Mouse (Mus musculus): ENCODE measurements around the gene Sel1l. TPM values are rescaled to one million over a fixed set of nuclear protein-coding genes. Genes with fewer than 3 reads are reported as not detected.

Gene Sel1l
- total RNA-seq, 2 experiments from 2014 or later = 130 to 147 TPM

DNA sequence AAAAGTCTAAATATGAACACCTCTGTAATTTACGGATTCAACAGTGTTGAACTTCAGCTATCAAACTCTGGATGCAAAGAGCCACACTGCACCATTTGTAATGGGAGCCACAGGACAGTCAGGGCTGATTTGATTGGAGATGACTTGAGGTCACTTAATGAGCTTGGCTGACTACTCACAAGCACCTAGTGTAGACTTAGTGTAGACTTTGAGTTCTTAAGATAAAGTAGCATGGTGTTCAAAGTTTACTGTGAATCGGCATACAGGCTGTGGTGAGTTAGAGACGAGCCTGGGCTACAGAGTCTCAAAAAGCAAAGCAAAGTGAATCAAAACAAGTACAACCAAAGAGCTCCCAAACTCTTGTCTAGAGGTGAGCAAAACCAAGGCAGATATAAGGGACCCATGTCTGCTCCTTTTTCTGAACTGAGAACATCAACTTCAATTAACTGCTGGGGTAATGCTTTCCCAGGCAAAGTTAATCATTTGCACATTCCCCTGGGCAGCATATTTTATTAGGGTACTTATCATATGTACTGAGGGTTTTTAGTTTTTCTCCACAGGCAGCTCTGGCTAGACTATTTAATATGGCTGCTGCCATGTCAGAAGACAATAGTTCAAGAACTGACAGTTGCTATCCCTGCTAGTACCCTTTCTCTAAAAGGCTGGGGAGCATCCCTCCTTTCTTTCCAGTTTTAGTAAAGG is 15.6 kb downstream of the Sel1l start:
- intact Hi-C loops (cut with DNase I) = no loop called here
- no peak for DNase-seq (ENCODE audit: low spot score in 2 of 2)

DNA sequence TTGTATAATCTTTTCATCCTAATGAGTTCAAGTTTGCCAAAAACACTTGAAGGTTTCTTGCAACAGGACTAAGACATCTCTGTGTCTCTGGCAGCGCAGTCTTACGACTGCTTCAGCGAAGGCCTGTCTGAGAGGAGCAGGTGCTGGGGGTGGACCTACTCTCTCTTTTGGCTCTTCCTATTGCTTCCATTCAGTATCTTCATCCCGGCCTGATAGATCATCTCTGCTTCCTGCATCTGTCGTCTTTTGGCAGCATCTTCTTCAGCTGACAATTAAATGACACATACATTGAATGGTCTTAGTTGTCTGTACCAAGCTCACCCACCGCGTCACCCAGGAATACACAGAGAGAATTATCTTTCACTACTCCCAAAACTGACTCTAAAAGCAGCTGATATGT is 17.5 kb downstream of the Sel1l start:
- intact Hi-C loops (cut with DNase I) = no loop called here
- DNase-seq (ENCODE audit: low spot score in 2 of 2) = no peak

DNA sequence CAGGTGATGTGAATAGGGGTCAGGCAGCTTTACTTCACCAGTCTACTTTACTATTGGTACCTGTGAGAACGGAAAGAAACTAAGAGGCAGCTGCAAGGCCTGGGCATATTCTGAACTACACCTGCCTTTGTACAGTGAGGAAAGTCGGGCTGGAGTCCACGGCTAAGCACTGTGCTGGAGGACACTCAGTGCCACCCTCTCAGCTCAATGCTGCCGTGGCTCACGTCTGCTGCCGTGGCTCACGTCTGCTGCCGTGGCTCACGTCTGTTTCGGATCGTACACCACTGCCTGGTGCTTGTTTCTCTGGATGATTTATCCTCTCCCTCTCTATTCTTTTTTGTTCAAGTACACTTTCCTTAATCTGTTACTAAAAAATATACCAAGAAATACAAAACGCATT is 28.5 kb downstream of the Sel1l start:
- no peak for DNase-seq (ENCODE audit: low spot score in 2 of 2)
- intact Hi-C loops (cut with DNase I) = no loop called here

DNA sequence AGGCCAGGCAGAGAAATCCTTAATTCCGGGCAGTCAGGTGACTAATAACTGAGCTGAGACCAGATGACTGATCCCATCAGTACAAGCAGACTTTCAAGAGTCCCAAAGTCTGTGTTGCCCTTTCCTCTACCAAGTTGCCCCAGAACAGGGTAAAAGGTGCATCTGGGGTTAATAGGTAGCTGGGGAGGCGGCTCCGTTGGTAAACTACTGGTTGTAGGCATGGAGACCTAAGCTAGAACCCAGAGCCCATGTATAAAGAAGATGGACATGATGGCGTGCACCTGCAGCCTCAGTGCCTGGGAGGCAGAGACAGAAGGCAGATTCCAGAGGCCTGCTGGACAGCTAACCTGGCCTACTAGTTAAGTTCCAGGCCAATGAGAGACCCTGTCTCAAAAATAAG is 30.2 kb downstream of the Sel1l start:
- DNase-seq (ENCODE audit: low spot score in 2 of 2) = no peak
- intact Hi-C loops (cut with DNase I) = no loop called here

DNA sequence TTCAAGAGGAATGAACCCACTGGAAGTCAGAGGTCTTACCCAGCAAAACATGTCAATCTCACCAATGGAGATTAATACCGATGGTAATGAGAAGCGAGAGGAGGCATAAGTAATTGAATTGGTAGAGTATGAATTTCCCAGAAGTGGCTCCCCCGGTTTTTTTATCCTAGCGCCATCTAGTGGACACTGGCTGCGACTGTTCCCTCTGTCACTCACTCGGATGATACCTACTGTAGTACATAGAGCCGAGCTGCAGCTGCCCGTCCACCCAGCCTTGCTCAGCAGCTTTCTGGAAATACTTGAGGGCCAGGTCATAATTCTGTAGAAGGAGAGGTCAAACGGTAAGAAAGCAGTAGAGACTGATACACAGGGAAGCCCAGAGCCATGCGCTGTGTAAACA is 33.0 kb downstream of the Sel1l start:
- intact Hi-C loops (cut with DNase I) = no loop called here
- DNase-seq (ENCODE audit: low spot score in 2 of 2) = peak; percentile 54 to 60

DNA sequence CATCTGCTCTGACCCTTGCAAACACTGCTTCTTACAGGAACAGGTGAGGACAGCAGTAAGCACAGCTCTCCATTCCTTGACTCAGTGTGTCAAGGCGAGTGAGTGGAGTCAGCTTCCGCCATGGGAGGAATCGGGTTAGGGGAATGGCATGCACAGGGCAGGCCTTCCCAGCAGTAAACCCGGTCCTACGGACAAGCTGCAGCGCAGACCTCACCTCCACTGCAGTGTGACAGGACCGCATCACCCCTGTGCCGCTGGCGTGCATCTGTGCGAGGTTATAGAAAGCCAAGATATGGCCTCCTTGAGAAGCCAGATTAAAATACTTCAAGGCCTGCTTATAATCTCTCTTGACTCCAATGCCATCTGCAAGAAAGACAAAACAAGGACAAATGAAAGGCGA is 33.4 kb downstream of the Sel1l start:
- intact Hi-C loops (cut with DNase I) = no loop called here
- DNase-seq (ENCODE audit: low spot score in 2 of 2) = no peak

DNA sequence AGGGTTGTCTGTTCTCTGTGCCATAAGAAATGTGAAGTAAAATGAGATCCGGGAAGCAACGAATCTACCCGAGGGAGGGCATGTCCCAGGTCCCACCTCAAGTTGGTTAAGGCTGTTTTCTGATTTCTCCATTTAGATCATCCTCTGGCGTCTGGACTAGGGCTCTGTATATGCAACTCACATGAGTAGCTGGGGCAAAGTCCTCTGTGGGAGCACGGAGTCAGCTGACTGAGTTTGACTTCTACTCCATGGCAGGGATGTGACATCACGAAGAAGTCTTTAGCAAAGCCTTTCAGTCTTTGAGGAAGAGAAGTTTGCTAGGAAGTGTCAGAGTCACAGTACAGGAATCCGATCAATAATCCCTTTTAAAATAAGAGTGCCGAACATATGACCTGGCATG is 40.0 kb downstream of the Sel1l start:
- intact Hi-C loops (cut with DNase I) = no loop called here
- DNase-seq (ENCODE audit: low spot score in 2 of 2) = no peak

DNA sequence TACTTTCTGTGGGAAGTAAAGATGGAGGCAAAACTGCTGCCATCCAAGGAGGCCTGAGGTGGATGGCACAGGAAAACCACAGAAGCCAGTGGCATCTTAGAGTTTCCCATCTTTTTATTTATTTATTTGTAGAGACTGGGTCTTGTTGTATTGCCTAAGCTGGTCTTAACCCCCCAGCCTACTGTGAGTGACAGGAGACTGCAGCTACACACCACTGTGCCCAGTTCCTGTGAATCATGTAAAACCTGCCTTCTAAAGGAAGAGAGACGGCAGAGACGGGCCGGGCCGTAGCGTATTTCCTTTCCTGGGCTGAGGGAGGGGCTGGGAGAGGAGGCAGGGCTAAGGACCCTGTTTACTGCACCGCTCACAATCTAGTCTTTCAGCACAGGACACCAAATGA is 41.2 kb downstream of the Sel1l start:
- intact Hi-C loops (cut with DNase I) = no loop called here
- DNase-seq (ENCODE audit: low spot score in 2 of 2) = no peak

DNA sequence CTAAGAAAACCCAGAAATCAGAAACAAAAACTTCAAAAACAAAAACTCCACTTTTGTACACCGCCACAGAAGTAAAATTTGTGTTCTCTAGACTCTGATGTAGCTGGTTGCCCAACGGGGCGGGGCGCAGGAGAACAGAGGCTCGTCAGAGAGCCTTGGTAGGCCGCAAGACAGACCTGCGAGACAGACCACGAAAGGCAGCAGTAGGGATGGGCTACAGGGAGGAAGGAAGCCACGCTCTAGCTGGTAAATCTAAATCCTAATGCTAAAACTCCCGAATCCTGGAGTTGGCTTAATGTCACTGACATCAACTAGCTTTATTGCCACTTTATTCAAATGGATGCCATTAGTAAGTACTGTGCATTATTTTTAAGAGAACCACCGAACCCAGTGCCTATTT is 41.9 kb downstream of the Sel1l start:
- no peak for DNase-seq (ENCODE audit: low spot score in 2 of 2)
- intact Hi-C loops (cut with DNase I) = no loop called here

DNA sequence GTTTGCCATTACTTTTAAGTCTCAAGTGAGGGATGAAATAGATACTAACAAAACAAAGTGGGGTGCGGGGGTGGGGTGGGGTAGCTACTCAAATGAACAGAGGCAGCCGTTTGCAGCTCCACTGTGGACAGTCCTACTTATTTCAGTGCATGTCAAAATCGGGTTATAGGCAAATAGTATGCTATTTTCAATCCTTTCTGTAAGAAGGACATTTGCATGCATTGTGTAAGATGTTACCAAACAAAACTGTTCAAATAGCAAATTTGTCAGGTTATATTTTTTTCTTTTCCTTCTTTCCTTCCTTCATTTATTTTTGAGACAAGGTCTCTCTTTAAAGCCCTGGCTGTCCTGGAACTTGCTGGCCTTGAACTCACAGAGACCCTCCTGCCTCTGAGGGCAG is 44.7 kb downstream of the Sel1l start:
- intact Hi-C loops (cut with DNase I) = loop anchor here (5.0 kb wide), 1 partner anchor 402 kb away; no protein-coding TSS in a partner anchor
- no peak for DNase-seq (ENCODE audit: low spot score in 2 of 2)

DNA sequence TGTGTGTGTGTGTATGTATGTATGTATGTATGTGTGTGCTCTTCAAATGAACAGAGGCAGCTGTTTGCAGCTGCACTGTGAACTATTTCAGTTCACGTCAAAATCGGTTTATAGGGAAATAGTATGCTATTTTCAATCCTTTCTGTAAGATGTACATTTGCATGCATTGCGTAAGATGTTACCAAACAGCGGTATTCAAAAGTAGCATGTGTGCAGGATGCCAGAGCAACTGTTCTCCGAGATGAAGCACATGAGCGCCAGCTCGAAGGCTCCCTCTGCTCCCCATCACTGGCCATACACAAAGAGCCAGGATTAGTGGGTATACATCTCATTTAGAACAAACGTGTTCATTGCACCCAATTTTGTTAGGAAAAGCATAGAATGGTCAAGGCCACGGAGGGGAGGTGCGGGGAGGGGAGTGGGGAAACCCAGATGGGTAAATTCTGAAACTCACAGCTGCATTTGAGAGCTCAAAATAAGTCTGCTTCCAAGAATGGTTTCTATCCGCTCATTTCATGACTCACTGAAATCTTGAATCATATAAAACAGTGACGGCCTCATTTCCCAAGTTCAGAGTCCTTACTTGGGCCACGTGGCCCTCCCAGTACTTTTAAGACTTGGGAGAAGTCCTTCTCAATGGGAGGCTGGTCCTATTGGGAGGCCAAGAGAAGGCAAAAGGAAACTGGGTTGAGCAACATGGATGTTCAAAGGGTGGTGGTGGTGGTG is 45.6 kb downstream of the Sel1l start:
- DNase-seq (ENCODE audit: low spot score in 2 of 2) = peak; percentile 40 to 79
- intact Hi-C loops (cut with DNase I) = loop anchor here (5.0 kb wide), 1 partner anchor 401 kb away; no protein-coding TSS in a partner anchor

DNA sequence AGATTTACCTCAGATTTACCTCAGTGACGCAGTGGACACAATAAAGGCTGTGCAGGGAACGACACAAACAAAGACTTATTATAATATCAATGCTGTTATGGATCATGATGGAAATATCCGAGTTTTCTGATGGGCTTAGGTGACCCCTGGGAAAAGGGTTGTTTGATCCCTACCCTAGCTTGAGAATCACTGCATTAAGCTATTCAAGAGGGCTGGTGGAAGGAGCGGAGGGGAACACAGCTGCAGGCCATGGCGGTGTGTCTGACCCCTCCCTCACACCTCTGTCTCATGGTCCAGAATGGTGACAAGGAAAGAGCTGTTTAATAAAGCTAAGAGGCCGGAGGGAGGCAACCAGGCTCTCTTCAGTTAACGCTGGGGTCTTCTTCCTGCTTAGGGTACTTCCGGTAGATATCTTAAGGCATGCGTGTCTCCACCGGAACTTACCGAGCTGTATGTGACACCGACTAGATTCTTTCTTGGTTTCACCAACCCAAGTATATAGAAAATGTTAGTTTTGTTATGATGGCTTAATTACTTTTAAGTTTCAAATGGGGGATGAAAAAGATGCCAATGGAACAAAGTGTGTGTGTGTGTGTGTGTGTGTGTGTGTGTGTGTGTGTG is 46.3 kb downstream of the Sel1l start:
- intact Hi-C loops (cut with DNase I) = loop anchor here (5.0 kb wide), 1 partner anchor 400 kb away; no protein-coding TSS in a partner anchor
- DNase-seq (ENCODE audit: low spot score in 2 of 2) = no peak

DNA sequence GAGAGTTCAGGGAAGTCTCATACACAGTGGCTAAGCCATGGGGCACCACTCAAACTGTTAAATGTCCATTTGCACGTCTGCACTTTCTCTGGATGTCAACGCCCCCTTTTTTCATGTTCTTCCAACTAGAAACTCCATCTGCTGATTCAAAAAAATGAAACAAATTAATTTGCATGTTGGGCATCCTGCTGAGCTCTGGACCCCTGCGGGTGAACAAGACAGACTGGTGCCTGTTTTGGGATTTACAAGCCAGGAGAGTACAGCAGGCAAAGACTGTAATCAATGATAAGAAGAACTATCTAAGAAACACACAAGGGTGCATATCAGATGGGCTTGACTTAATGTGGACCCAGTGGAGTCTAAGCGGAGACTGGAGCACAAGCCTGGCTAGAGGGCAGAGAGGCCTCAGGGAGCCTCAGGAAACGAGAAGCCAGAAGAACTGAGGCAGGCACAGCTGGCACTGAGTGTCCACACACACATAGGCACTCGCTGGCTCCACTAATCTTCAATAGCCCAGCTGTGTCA is 48.0 kb downstream of the Sel1l start:
- intact Hi-C loops (cut with DNase I) = loop anchor here (5.0 kb wide), 1 partner anchor 399 kb away; no protein-coding TSS in a partner anchor
- DNase-seq (ENCODE audit: low spot score in 2 of 2) = no peak

DNA sequence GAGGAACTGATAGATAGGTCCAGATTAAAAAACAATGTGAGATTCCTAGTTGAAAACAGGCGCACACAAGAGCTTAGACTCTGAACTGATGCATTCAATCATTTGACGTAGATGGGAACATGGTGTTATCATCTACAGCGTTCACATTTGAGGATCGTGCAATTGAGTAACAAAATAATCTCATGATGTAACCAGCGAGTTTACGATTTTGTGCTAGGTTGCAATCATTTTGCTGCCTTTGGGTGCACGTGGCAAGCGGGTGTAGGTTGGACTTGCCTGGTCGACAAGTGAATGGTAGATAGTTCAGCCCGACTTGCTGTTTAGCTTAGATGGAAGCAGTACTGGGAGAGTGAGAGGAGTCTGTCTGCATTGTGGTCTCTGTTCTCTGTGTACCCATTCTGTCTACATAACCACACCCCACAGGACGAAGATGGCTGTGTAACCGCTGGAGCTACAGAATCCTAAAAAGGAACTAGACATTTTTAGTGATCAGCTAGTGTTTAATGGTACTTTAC is 49.1 kb downstream of the Sel1l start:
- no peak for DNase-seq (ENCODE audit: low spot score in 2 of 2)
- intact Hi-C loops (cut with DNase I) = loop anchor here (5.0 kb wide), 1 partner anchor 398 kb away; no protein-coding TSS in a partner anchor

DNA sequence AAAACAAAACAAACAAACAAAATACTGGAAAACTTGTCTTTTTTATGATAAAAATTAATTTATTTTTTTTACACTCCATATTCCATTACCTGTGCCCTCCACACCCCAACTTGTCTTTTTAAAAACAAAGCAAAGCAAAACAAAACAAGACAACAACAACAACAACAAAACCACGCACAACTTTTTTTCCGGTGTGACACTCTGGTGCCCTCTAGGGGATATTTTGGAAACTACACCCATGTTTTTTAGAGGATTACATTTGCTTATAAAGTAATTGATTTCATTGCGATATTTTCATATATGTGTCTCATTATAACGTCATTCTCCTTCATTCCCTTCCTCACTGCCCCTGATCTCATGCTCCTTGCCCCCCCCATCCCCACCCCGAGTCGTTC is 49.6 kb downstream of the Sel1l start:
- intact Hi-C loops (cut with DNase I) = no loop called here
- DNase-seq (ENCODE audit: low spot score in 2 of 2) = peak in 1 of 2 experiments; percentile 54

DNA sequence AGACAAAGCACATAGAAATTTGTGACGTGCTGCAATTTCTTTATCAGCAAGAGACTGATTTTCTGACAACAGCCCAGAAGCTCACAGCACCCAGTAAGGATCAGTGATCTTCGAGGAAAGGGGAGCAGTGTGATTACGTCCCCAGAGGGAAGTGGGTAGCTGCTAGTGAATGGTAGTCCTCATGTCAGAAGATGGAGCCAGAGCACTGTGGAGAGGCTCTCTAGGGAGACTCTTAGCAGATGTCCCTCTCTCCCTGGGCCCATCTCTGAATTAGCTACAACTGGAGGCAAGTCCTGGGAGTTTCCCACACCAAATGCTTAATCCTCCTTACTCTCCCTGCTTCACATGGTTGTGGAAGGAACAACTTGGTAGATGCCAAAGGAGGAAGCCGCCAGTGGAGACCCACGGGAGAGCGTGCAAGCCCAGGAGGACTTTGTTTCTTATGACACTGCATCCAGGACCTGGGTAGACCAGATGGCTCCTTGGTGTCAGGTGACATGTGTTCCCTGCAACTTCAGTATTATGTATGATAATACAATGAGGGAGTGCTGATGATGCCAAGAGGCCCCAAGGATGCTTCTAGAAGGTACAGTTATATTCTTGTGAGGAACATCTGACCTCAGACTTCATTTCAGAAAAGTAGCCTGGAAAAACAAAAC is 50.1 kb downstream of the Sel1l start:
- DNase-seq (ENCODE audit: low spot score in 2 of 2) = no peak
- intact Hi-C loops (cut with DNase I) = no loop called here

DNA sequence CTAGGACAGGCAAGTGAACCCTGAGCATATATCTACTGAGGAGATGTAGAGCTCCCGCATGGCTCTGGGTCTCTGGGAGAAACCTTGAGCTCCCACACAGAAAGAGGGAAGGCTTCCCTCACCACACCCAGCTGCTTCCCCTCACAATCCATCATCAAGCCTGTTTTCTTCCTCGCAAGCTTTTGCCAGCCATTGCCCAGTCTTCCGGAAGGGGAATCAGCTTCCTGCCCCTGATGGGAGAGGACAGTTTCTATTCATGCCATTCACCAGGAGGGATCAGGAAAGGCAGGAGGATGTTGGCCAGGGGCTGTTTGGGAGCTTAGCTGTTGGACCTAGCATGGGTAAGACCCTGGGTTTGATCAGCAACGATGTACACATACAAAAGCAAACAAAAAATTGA is 52.2 kb downstream of the Sel1l start:
- intact Hi-C loops (cut with DNase I) = no loop called here

DNA sequence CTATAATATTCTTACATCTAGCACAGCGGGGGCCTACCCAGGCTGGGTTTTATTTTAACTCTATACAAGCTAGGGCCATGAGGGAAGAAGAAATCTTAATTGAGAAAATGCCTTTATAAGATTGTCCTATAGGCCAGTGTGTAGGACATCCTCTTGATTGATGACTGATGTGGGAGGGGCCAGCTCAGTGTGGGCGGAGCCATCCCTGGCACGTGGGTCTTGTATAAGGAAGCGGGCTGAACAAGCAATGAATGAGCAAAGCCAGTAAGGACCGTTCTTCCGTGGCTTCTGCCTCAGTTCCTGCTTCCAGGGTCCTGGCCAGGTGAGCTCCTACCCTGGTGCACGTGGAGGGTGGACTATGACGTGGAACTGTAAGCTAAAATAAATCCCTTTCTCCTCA is 55.7 kb downstream of the Sel1l start:
- no peak for DNase-seq (ENCODE audit: low spot score in 2 of 2)
- intact Hi-C loops (cut with DNase I) = no loop called here

More for the DNA sequence above, 52.2 kb downstream of the Sel1l start:
- no peak for DNase-seq (ENCODE audit: low spot score in 2 of 2)

DNA sequence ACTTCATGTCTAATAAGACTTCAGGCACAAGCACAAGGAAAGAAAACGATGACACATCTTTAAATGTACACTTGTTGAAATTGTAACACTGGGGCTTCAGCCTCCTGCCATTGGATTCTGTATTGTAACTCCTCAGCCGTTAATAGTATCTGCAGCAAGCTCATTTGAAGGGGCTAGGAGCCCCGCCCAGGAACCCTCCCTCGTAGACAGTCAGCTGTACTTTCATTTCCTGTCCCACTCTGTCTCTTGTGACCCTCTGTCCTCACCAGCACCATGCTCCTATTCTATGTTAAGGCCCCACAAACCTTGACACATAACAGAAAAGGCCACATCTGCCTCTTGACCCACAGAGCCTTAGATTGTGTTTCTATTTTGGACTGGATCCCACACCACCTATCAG is 57.1 kb downstream of the Sel1l start:
- intact Hi-C loops (cut with DNase I) = no loop called here
- DNase-seq (ENCODE audit: low spot score in 2 of 2) = no peak
